Mouse (Mus musculus) brain, embryonic 14.5 days (tissue): Measurements from ENCODE around the gene Mterf4.

Experiments used
- CTCF ChIP-seq: fragments of 200-500 bp; IDR thresholded peaks from 2 replicates; pipeline ENCODE4 v1.5.1; 2012; ENCODE audit warnings: inconsistent platforms, mild to moderate bottlenecking, moderate library complexity, borderline replicate concordance; ENCODE audit not compliant: insufficient read depth, insufficient read length; ENCODE audit errors: extremely low read depth
- POLR2A ChIP-seq: fragments of 200-500 bp; IDR thresholded peaks from 2 replicates; pipeline ENCODE4 v1.6.1; 2012; ENCODE audit warnings: mild to moderate bottlenecking, inconsistent platforms, borderline replicate concordance; ENCODE audit not compliant: poor library complexity, insufficient read depth, insufficient read length, severe bottlenecking; ENCODE audit errors: extremely low read depth

GRCm38 (mm10) chr1:93255761-93256160 lies 50.0 kb downstream of the Mterf4 start:
- TF ChIP-seq CTCF (no peak), POLR2A (no peak)
